8 mouse cellular contexts compared by ENCODE assay signal in genomic region chr5:96792936-96793718, GRCm38 (mm10). TPM values are rescaled to one million over a fixed set of nuclear protein-coding genes. Genes with fewer than 3 reads are reported as not detected.
DNase-seq lines count a peak whose midpoint lies in the region; ATAC-seq and TF ChIP-seq lines count a peak whose summit lies in the region.

Anxa3 (plus strand) TSS chr5:96793339.

- H3K9ac ChIP-seq in CH12.LX (ENCODE audit: insufficient read depth, low read depth), result peak within 1 kb of the TSS; percentile 5; the same call in 1 of the 2 replicates
- peak within 1 kb of the TSS; percentile 17; the same call in 1 of the 2 replicates for H3K9ac ChIP-seq in forebrain, embryonic 12.5 days

- no peaks in the 10 kb centered on the region for H3K36me3 ChIP-seq in CH12.LX (replicated peaks in 1 of 2; ENCODE audit: control insufficient read depth in 1 of 2, insufficient read depth in 1 of 2, low read length in 1 of 2)
- no peaks in the 10 kb centered on the region for H3K36me3 ChIP-seq in forebrain, embryonic 12.5 days (replicated peaks)
- H3K36me3 ChIP-seq in splenic B cell, adult 2 months (ENCODE audit: control insufficient read depth, insufficient read depth, low read length, poor library complexity, severe bottlenecking), result no peaks in the 10 kb centered on the region

- DNase-seq in CH12.LX (ENCODE audit: extremely low read depth), result no peak
- peak; percentile 47 to 61 for DNase-seq in adrenal gland, adult (ENCODE audit: inconsistent age in 2 of 2, low spot score in 1 of 2)
- peak; percentile 63 to 70 for DNase-seq in heart, postnatal 36 days
- DNase-seq in layer of hippocampus, adult 9-11 months, result peak; percentile 50
- DNase-seq in lung, postnatal 14 days, result peak; percentile 77
- peak; percentile 2 for DNase-seq in splenic B cell, adult 2 months (ENCODE audit: low read depth, low spot score)
- no peak for DNase-seq in frontal cortex, postnatal 25 days (ENCODE audit: low spot score in 2 of 2)

- no peak within 1 kb of the TSS for H3K27ac ChIP-seq in CH12.LX (ENCODE audit: insufficient read depth, low read depth)
- H3K27ac ChIP-seq in forebrain, embryonic 12.5 days, result no peak within 1 kb of the TSS

- 11% methylated on average over 26 of the region's 26 CpGs for WGBS in forebrain, embryonic 12.5 days

- dilution Hi-C loops in CH12.LX (cut with MboI; ENCODE audit: extremely low pct_ligation_motif_present, extremely low pct_unique_long_range_greater_than_20kb, low sequenced_read_pairs), result no loop called here

- TF ChIP-seq RAD21 in CH12.LX (IDR thresholded peaks at IDR 0.05; ENCODE audit: low read depth, low read length), result no peak

- no peaks in the 10 kb centered on the region for H3K27me3 ChIP-seq in CH12.LX (replicated peaks)
- peaks cover 26% of the 10 kb centered on the region for H3K27me3 ChIP-seq in forebrain, embryonic 12.5 days
- H3K27me3 ChIP-seq in splenic B cell, adult 2 months (ENCODE audit: control insufficient read depth, insufficient read depth, low read length, poor library complexity, severe bottlenecking), result no peaks in the 10 kb centered on the region

- intact Hi-C loops in heart, postnatal 36 days (cut with DNase I), result loop anchor here (5.0 kb wide), 2 partner anchors 129 to 204 kb away; partner anchors contain the start of gene Bmp2k

- no peaks in the 10 kb centered on the region for H3K9me3 ChIP-seq in CH12.LX (replicated peaks; ENCODE audit: low read length)
- H3K9me3 ChIP-seq in forebrain, embryonic 12.5 days, result no peaks in the 10 kb centered on the region

- H3K4me2 ChIP-seq in CH12.LX (ENCODE audit: insufficient read depth, low read depth, poor library complexity, severe bottlenecking), result peak within 1 kb of the TSS; percentile 98
- H3K4me2 ChIP-seq in forebrain, embryonic 12.5 days, result peak within 1 kb of the TSS; percentile 70

- no peak for TF ChIP-seq CTCF in CH12.LX (conservative IDR thresholded peaks at IDR 0.05 in 1 of 2, IDR thresholded peaks at IDR 0.05 in 1 of 2; ENCODE audit: low read depth in 2 of 2, low read length in 2 of 2)

- H3K4me3 ChIP-seq in CH12.LX (replicated peaks in 1 of 3; ENCODE audit: low read depth in 2 of 3, low read length in 2 of 3, poor library complexity in 1 of 3), result peak within 1 kb of the TSS in 2 of 3 experiments; percentile 35 to 60
- H3K4me3 ChIP-seq in forebrain, embryonic 12.5 days (replicated peaks), result peak within 1 kb of the TSS; percentile 40

- H3K4me1 ChIP-seq in CH12.LX (ENCODE audit: control insufficient read depth in 1 of 2, insufficient read depth in 2 of 2), result peaks cover 0 to 6% of the 10 kb centered on the region in 2 experiments; a peak in 1 of 4 replicates
- peaks cover 9% of the 10 kb centered on the region for H3K4me1 ChIP-seq in forebrain, embryonic 12.5 days

- no peak for TF ChIP-seq POLR2A in CH12.LX (IDR thresholded peaks at IDR 0.05; ENCODE audit: low read depth, low read length)

- in situ Hi-C loops in CH12.LX (cut with MboI; ENCODE audit: low pct_ligation_motif_present, low pct_unique_long_range_greater_than_20kb, low sequenced_read_pairs), result no loop called here

- ATAC-seq in forebrain, embryonic 12.5 days (ENCODE audit: low FRiP score), result peak; percentile 51; the same call in 1 of the 2 replicates

- TF ChIP-seq EP300 in CH12.LX (IDR thresholded peaks at IDR 0.05; ENCODE audit: low read length), result no peak

- no peaks in the 10 kb centered on the region for H3K79me2 ChIP-seq in CH12.LX (replicated peaks; ENCODE audit: control insufficient read depth, extremely low read depth, insufficient read depth, poor library complexity, severe bottlenecking)

TF ChIP-seq in CH12.LX, 34 proteins besides CTCF, POLR2A, EP300 and RAD21:
- no peak for TF ChIP-seq MAFK (IDR thresholded peaks at IDR 0.05; ENCODE audit: insufficient replicate concordance, low read length)
- TF ChIP-seq USF1 (IDR thresholded peaks at IDR 0.05; ENCODE audit: low read depth, low read length), result no peak
- no peak for TF ChIP-seq ELF1 (IDR thresholded peaks at IDR 0.05; ENCODE audit: low read depth, low read length)
- no peak for TF ChIP-seq RCOR1 (conservative IDR thresholded peaks at IDR 0.05; ENCODE audit: low read depth, low read length)
- no peak for TF ChIP-seq JUN (IDR thresholded peaks at IDR 0.05; ENCODE audit: insufficient read depth, low read depth, low read length)
- TF ChIP-seq SIN3A (IDR thresholded peaks at IDR 0.05; ENCODE audit: low read length), result no peak; the same call in 1 of the 2 replicates
- TF ChIP-seq HCFC1 (IDR thresholded peaks at IDR 0.05; ENCODE audit: low read depth, low read length), result no peak
- TF ChIP-seq SMC3 (IDR thresholded peaks at IDR 0.05; ENCODE audit: low read depth, low read length), result no peak
- no peak for TF ChIP-seq CHD2 (IDR thresholded peaks at IDR 0.05; ENCODE audit: low read length)
- no peak for TF ChIP-seq PAX5 (IDR thresholded peaks at IDR 0.05; ENCODE audit: low read length)
- TF ChIP-seq ZMIZ1 (IDR thresholded peaks at IDR 0.05; ENCODE audit: low read depth, low read length), result no peak
- TF ChIP-seq MAX (IDR thresholded peaks at IDR 0.05; ENCODE audit: low read length), result no peak
- no peak for TF ChIP-seq TCF12 (IDR thresholded peaks at IDR 0.05; ENCODE audit: low read depth, low read length)

RNA-seq across cellular contexts. Expression of gene Anxa3, which starts in this region (rescaled TPM):
- 0.38 and 1.4 TPM in 2 replicates for total RNA-seq in CH12.LX (2012; rRNA removed)
- not detected in 2 replicates for total RNA-seq in CH12.LX (2014; rRNA removed)
- 0.35 TPM in 1 of 2 replicates, not detected in the other for polyA plus RNA-seq in CH12.LX (2012; ENCODE audit: insufficient read length, low read depth)
- polyA plus RNA-seq in forebrain, embryonic 12.5 days (2016; fragmentation: Nextera tagmentation; extraction: Ambion mirVana), result 22.1 and 26.6 TPM in 2 replicates
- 10 to 100 TPM; 28.9 to 29.3 TPM for total RNA-seq in heart, postnatal 36 days (2021)

Comparison
In these comparisons a context has a peak if more than half of its experiments do, and no peak if none do; other contexts are left out.
1. RNA of gene Anxa3 (total RNA-seq): 28.9 to 29.3 TPM in heart, postnatal 36 days; 0.38 to 1.4 TPM in CH12.LX; every median in the first group is over 10 times any median in the second.
2. RNA of gene Anxa3 (polyA plus RNA-seq): 22.1 to 26.6 TPM in forebrain, embryonic 12.5 days; 0.35 TPM in CH12.LX; every median in the first group is over 10 times any median in the second.
3. DNase-seq: peak in adrenal gland, adult (2 of 2), heart, postnatal 36 days (2 of 2), layer of hippocampus, adult 9-11 months (single experiment), lung, postnatal 14 days (single experiment) and splenic B cell, adult 2 months (single experiment); none in CH12.LX (single experiment) and frontal cortex, postnatal 25 days (0 of 2).